Mouse (Mus musculus): ENCODE results near the gene Arhgap27.

DNA sequence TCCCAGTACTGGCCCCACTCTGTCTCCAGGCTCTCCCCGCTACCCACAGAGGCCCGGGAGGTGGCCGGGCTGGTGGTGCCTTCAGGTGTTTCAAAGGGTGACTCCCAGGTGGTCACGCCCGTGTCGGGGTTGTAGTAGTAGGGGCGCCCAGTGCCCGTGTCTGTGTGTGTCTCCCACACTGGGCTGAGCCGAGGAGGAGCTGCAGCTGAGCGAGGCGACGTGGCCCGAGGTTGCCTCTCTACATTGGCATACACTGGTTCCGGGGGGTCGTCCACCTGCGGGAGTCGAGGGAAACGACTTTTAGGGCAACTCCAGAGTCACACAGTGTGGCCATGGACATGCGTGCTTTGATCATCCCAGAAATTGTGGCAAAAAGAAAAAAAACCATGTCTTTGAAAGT is 23.4 kb downstream of the Arhgap27 start:
- no peak for TF ChIP-seq POLR2A (IDR thresholded peaks at IDR 0.05; ENCODE audit: low read depth, low read length)
- no peak for TF ChIP-seq CTCF (conservative IDR thresholded peaks at IDR 0.05; ENCODE audit: insufficient read depth, insufficient read length, low read depth, low read length)

Measured in kidney, adult 2 months (tissue).